Mouse (Mus musculus) bone marrow macrophage, adult 2 months (primary cell): ENCODE measurements around the gene Plk5. TPM values are rescaled to one million over a fixed set of nuclear protein-coding genes. Genes with fewer than 3 reads are reported as not detected.
A peak's percentile ranks its signal among the peaks of the same experiment; 100 is the strongest.

Source experiments
- H3K27ac ChIP-seq: 2 replicates; pipeline ENCODE4 v1.5.1; 2012; ENCODE audit warnings: low read depth, low read length; ENCODE audit not compliant: insufficient read depth
- H3K4me1 ChIP-seq: 2 replicates; pipeline ENCODE4 v1.6.1; 2012; ENCODE audit warnings: low read length; ENCODE audit not compliant: control insufficient read depth, insufficient read depth
- H3K4me3 ChIP-seq: 2 replicates; pipeline ENCODE4 v1.5.1; 2012; ENCODE audit warnings: mild to moderate bottlenecking, low read length, moderate library complexity; ENCODE audit not compliant: insufficient read depth
- CTCF ChIP-seq: IDR thresholded peaks from 2 replicates; pipeline ENCODE4 v1.5.1; 2012; ENCODE audit warnings: low read depth, mild to moderate bottlenecking, low read length, moderate library complexity
- POLR2A ChIP-seq: IDR thresholded peaks from 2 replicates; pipeline ENCODE4 v1.6.1; 2012; ENCODE audit warnings: mild to moderate bottlenecking, low read depth, low read length, borderline replicate concordance
- polyA plus RNA-seq: library from polyadenylated mRNA; stranded (reverse); fragments of >200 nt; gene quantifications from 2 replicates; pipeline ENCODE4 v1.2.4, GENCODE M21; 2012; ENCODE audit not compliant: missing spikeins, insufficient read depth, insufficient read length

Gene Plk5
- polyA plus RNA-seq, 1 experiment: not detected

- Histone ChIP-seq H3K4me1 (peaks cover 25% of the 10 kb centered on the region), H3K27ac (no peak overlapping the region), H3K4me3 (peak overlapping the region; percentile 66)
- TF ChIP-seq POLR2A (no peak), CTCF (no peak)
Measured at GRCm38 (mm10) chr10:80385811-80386734, 29.8 kb downstream of the Plk5 start.

- TF ChIP-seq POLR2A: no peak
- no peak for TF ChIP-seq CTCF
- H3K4me3 ChIP-seq: peak overlapping the region; percentile 66
- H3K27ac ChIP-seq: no peak overlapping the region
- peaks cover 25% of the 10 kb centered on the region for H3K4me1 ChIP-seq
Measured at GRCm38 (mm10) chr10:80386735-80387471, 30.6 kb downstream of the Plk5 start.

GRCm38 (mm10) chr10:80387522-80387959 is 31.3 kb downstream of the Plk5 start, which contains the start of gene Mex3d:
Mex3d (minus strand) TSS chr10:80387659.
- TF ChIP-seq CTCF (no peak), POLR2A (no peak)
- H3K4me1 ChIP-seq: peaks cover 25% of the 10 kb centered on the region
- H3K4me3 ChIP-seq: peak within 1 kb of the TSS; percentile 80
- H3K27ac ChIP-seq: peak within 1 kb of the TSS; percentile 29

GRCm38 (mm10) chr10:80388731-80389130 is 32.5 kb downstream of the Plk5 start:
- TF ChIP-seq CTCF (no peak), POLR2A (no peak)
- no peak overlapping the region for H3K4me3 ChIP-seq
- H3K27ac ChIP-seq: no peak overlapping the region
- H3K4me1 ChIP-seq: peaks cover 25% of the 10 kb centered on the region

- H3K4me1 ChIP-seq: peaks cover 25% of the 10 kb centered on the region
- no peak overlapping the region for H3K4me3 ChIP-seq
- no peak overlapping the region; the same call in 1 of the 2 replicates for H3K27ac ChIP-seq
- no peak for TF ChIP-seq CTCF
- TF ChIP-seq POLR2A: no peak
Measured at GRCm38 (mm10) chr10:80389185-80389708, 33.0 kb downstream of the Plk5 start.

- Histone ChIP-seq H3K4me3 (no peak overlapping the region), H3K27ac (no peak overlapping the region), H3K4me1 (peaks cover 22% of the 10 kb centered on the region)
- TF ChIP-seq CTCF (no peak), POLR2A (no peak)
Measured at GRCm38 (mm10) chr10:80390697-80391096, 34.4 kb downstream of the Plk5 start.

GRCm38 (mm10) chr10:80392687-80393086 is 36.4 kb downstream of the Plk5 start:
- H3K27ac ChIP-seq: no peak overlapping the region
- peaks cover 26% of the 10 kb centered on the region for H3K4me1 ChIP-seq
- no peak overlapping the region for H3K4me3 ChIP-seq
- TF ChIP-seq CTCF (no peak), POLR2A (no peak)

GRCm38 (mm10) chr10:80395025-80395627 is 38.9 kb downstream of the Plk5 start:
- Histone ChIP-seq H3K4me3 (no peak overlapping the region), H3K27ac (no peak overlapping the region), H3K4me1 (peaks cover 13% of the 10 kb centered on the region)
- no peak for TF ChIP-seq POLR2A
- TF ChIP-seq CTCF: no peak

GRCm38 (mm10) chr10:80396822-80397523 is 40.7 kb downstream of the Plk5 start:
- TF ChIP-seq POLR2A (no peak), CTCF (no peak)
- Histone ChIP-seq H3K4me1 (peaks cover 30% of the 10 kb centered on the region), H3K4me3 (peak overlapping the region; percentile 84), H3K27ac (peak overlapping the region; percentile 91; the same call in 1 of the 2 replicates)
